Mouse (Mus musculus): ENCODE measurements around the gene Tenm4.
A peak's percentile ranks its signal among the peaks of the same experiment; 100 is the strongest.

Gene Tenm4

GRCm38 (mm10) chr7:96852781-96853180, 681.7 kb downstream of the Tenm4 start:
- DNase-seq (ENCODE audit: low spot score in 2 of 2), result no peak

DNA sequence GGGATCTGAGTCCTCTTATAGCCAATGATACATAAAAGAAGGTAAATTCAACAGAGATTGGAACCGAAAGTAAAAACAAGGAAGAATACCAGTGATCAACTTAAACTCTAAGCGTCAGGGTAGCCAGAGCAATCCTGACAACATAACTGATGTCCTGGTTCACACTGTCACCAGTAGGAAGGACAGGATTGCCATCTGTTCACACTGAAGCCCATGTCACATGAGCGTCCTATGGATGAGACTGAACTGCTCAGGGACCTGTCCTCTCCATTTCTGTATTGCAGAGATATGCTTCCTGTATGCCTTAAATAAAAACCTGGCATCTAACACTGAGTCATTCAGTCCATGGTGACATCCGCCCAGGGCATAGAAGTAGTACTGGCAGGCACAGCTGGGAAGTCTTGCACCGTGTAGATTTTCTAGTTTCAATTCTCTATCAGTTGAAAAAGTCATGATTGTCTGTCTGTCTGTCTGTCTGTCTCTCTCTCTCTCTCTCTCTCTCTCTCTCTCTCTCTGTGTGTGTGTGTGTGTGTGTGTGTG, 684.9 kb downstream of the Tenm4 start:
- DNase-seq (ENCODE audit: low spot score in 2 of 2), result no peak

DNA sequence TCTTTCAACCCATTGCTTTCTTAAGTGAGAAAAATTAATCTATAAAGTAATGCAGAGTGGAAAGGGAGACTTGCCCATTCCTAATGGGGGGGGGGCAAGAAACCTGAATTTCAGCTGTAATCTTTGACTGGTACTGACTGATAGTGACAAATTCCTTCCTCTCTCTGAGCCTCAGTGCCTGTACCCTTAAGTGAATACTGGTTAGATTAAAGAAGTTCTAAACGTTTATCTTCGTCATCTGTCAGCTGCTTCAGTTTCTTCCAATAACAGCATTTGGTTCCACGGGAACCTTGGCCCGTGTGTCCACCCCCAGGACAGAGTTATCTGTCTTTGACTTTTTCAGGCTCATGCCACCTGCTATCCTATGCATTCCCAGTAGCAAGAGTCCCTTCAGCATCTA, 685.5 kb downstream of the Tenm4 start:
- DNase-seq (ENCODE audit: low spot score in 2 of 2), result no peak

DNA sequence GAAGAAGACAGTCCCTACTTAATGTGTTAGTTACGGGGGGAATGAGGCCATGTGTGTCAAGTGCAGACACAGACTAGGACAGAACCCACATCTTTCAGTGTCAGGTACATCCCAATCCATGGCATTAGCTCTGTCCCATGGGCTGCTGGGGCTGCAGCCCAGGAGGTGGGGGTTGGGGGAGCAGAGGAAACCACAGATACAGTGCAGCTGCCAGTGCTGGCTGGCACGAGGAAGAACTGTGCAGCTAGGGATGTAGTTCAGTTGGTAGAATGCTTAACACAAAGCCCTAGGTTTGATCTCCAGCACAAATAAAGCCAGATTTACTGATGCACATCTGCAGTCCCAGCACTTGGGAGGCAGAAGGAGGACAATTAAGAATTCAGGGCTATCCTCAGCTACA, 688.0 kb downstream of the Tenm4 start:
- no peak for DNase-seq (ENCODE audit: low spot score in 2 of 2)

GRCm38 (mm10) chr7:96859684-96860083, 688.6 kb downstream of the Tenm4 start:
- no peak for DNase-seq (ENCODE audit: low spot score in 2 of 2)

GRCm38 (mm10) chr7:96860650-96861049, 689.6 kb downstream of the Tenm4 start:
- DNase-seq (ENCODE audit: low spot score in 2 of 2), result no peak

- DNase-seq (ENCODE audit: low spot score in 2 of 2), result no peak
These were observed 694.1 kb downstream of the Tenm4 start for GRCm38 (mm10) chr7:96864894-96865722.

DNA sequence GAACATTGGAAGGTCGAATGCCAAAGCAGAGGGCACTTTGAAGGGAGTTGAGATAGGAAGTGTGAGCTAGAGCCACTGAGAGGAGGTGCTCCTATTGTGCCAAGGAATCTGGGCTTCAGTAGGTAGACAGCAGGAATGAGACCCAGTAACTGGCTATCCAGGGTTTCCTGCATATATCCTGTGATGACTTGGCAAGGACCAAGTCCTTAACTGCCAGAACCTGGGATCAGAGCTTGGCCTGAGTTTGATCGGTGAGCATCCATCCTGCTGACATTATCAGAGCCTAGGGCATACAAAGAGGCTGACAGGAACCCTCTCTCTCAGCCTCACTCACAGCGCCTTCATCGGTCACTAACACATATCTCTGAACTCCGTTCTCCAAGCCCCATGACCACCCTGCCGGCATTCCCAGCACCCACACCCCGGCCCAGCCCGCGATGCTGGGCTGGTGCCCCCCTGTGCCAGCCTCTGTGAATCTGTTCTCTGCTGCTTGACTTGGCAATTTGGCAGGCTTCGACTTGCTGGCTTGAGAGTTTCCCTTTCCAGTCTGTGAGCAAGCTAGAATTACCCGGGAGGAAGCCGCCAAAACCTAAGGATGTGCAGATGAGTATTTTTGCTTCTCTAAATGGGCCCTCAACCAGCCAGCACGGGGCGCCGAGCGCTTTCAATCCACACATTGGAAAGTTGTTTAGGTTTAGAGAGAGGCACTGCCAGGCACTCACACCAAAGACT, 698.2 kb downstream of the Tenm4 start:
- DNase-seq (ENCODE audit: low spot score in 2 of 2), result peak; percentile 22 to 35

DNA sequence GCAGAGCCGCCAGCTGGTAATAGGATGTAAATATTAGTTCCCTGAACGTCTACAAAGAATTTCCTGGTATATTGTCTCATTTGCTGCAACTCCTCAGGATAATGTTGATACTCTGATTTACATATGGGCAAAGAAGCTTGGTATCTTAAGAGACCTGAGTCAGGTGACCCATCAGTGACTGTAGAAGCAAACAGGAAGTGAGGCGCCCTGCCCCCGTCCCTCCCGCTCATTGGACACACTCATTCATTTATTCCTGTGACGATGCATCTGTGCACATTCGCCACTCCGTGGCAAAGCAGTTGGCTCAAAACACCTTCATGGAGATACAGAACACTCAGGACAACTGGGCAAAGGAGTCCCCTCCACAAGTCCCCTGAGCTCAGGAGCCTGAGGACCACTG, 699.4 kb downstream of the Tenm4 start:
- DNase-seq (ENCODE audit: low spot score in 2 of 2), result no peak

GRCm38 (mm10) chr7:96871031-96871430, 700.0 kb downstream of the Tenm4 start:
- no peak for DNase-seq (ENCODE audit: low spot score in 2 of 2)

- DNase-seq (ENCODE audit: low spot score in 2 of 2), result no peak
These were observed 707.6 kb downstream of the Tenm4 start for GRCm38 (mm10) chr7:96878511-96879276.

DNA sequence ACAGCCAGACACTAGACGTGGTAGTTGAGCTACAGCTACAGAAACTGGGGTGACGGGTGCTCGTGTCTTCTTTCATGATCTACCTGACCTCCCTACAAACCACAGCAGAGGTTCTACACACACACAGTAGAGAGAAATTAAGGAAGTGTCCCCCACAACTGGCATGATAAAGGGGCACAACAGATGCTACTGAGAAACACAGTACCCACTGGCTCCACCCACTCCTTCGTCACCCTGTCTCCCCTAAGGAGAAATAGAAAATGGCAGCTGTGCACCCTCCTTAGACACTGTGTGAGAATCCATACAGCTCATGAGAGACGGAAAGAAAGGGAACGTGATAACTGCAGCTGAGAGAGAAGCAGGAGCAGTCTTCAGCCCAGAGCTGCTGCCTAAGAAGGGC, 708.5 kb downstream of the Tenm4 start:
- DNase-seq (ENCODE audit: low spot score in 2 of 2), result no peak

GRCm38 (mm10) chr7:96880221-96880944, 709.3 kb downstream of the Tenm4 start:
- no peak for DNase-seq (ENCODE audit: low spot score in 2 of 2)

- no peak for DNase-seq (ENCODE audit: low spot score in 2 of 2)
These were observed 712.3 kb downstream of the Tenm4 start for GRCm38 (mm10) chr7:96883297-96883696.

DNA sequence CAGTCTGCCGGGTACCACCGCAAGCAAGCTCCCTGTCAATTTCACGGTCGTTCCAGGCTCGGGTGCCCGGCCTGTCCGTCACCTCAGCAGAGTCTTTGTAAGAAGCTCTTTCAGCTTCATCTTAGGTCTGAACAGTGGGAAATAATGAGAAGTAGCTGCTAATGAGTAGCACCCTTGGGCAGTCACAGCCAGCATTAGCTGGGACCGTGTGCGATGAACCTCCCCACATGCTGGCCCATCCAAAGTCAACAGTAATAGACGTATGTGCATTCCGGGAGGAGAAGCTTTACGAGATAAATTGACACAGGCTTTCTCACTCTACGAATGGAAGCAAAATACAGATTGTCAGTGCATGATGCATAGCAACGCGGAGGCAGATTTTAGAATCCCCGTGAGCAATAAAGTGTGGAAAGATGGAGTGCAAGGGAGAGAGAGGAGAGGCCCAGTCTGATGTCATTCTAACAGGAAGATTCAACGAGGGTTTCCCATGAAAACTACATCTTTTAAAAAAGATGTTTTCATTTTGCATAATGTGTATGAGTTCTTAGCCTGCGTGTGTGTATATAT, 716.1 kb downstream of the Tenm4 start:
- no peak for DNase-seq (ENCODE audit: low spot score in 2 of 2)

DNA sequence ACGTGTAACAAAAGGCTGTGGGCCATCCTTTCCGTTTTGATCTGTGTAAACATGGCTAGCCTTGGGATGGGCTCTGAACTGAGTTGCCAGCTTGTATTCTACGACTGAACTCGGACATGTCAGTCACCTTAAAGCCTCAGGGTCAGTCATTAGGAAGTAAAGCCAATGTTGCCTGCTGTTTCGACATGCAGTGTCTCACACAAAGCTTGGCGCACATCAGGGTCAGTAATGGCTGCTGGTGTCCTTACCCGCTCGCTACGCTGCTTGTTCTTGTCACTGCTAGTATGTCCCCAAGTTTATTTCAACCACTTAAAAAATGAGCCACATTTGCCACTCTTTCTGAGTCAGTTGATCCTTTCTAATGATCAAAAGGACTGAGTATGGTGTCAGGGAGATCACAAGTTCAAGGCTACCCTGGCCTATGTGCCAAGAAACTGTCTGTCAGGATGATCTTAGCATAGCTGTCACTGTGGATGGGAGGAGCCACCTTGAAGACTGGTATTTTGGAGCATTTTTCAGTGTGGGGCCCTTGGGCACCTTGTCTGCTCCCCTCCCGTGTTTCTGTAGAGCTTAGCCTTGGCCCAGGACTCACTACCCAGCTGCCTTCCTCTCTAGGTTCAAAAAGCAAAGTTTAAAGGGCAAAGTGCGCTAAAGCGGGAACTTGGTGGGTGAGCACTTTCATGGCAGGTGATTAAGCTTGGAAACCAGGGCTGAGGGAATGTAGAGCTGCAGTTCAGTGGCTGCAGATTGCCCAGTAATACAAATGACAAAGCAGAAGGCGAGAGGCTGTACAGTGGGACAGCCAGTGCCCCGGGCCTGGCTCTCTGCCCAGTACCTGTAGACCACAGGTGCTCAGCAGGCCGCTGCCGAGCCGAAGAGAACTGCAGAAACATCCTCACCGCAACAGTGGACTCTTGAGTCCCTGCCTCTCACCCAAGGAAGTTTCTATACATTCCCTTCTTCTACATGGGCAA, 718.3 kb downstream of the Tenm4 start:
- DNase-seq (ENCODE audit: low spot score in 2 of 2), result no peak

GRCm38 (mm10) chr7:96890035-96890621, 719.1 kb downstream of the Tenm4 start:
- no peak for DNase-seq (ENCODE audit: low spot score in 2 of 2)

DNA sequence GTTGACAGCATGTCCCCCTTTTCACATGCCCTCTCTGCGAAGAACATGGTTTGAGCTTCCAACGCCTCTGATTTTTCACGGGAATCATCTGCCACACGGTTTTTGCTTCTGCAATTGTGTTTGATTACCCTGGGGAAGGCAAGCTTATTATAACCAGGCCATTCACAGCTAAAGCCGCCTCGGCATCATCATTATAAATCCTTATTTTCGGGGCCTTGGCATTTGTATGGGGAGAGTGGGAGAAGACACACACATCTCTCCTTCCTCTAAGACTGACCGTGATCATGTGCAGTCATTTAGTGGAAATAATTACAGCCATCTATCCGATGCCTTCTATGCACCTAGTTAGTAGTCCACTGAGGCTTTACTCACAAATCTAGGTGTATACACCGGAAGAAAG, 719.9 kb downstream of the Tenm4 start:
- no peak for DNase-seq (ENCODE audit: low spot score in 2 of 2)

DNA sequence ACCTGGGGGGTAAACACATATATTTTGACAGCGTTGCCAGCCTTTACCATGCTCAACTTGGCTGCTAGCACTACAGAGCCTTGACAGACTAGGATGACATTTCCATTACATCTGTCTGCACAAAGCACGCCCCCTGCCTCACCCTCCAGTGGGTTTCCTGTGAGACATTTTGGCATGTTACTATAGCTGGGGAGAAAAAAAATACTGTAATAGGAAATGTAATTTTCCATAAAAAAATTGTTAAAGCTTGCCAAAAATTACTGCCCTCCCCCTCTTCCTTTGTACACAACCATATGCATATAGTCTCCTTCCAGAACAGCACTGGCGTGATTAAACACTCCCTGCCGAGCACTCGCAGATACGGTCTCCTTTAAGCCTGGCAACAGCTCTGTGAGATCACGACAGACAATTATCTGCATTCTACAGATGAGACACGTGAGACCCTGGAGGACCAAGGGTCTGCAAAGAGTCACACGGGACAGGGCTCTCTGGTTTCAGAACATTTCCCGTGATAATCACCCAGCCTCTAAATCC, 728.1 kb downstream of the Tenm4 start:
- DNase-seq (ENCODE audit: low spot score in 2 of 2), result no peak

All from frontal cortex, postnatal 25 days (tissue).